Mouse (Mus musculus): ENCODE measurements around the gene Rasgrp1. TPM values are rescaled to one million over a fixed set of nuclear protein-coding genes. Genes with fewer than 3 reads are reported as not detected.

The Rasgrp1 gene
- polyA plus RNA-seq, 1 experiment from 2014 or later, result 1.2 TPM

DNA sequence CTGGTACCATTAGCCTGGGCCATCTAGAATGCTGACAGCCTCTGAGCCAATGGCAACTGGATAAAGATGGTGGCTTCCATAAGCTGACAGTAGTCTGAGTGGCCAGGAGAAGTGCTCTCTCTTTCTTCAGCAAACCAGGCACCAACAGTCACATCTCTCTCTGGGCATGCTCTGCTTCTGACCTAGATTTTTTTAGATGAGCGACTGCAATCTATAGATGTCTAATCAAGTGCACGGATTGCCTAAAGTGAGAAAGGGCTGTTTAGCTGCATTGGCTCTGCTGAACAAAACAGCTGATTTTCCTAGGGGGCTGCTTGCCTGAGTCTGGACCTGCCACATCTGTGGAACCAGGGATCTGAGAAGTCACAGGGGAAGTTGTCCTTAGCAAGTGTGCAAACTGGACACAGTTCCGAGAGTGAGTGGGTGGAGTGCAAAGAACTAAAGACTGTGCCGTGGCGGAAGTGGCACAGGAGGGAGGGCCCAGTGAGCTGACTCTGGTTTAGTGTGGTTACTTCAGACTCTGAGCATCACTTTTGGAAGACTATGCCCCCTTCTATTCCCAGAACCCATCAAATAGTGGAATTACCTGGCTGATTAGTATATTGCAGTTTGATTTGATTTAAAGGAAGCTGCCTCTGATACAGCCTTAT is 29.1 kb downstream of the Rasgrp1 start:
- no peak for ATAC-seq (ENCODE audit: low FRiP score)
- Histone ChIP-seq H3K36me3 (ENCODE audit: control insufficient read depth, insufficient read depth, low read length) (no peaks in the 10 kb centered on the region), H3K4me3 (ENCODE audit: low read depth, low read length) (no peak overlapping the region), H3K4me1 (ENCODE audit: control insufficient read depth, insufficient read depth, low read length) (no peaks in the 10 kb centered on the region), H3K4me2 (no peak overlapping the region), H3K9ac (ENCODE audit: low read length) (no peak overlapping the region), H3K27ac (ENCODE audit: low read depth, low read length) (no peak overlapping the region), H3K27me3 (ENCODE audit: control insufficient read depth, insufficient read depth, low read length) (no peaks in the 10 kb centered on the region), H3K9me3 (ENCODE audit: control insufficient read depth, low read length) (no peaks in the 10 kb centered on the region)
- 81% methylated on average over 5 of the region's 5 CpGs for WGBS
- DNase-seq (ENCODE audit: low spot score, missing footprints), result no peak

DNA sequence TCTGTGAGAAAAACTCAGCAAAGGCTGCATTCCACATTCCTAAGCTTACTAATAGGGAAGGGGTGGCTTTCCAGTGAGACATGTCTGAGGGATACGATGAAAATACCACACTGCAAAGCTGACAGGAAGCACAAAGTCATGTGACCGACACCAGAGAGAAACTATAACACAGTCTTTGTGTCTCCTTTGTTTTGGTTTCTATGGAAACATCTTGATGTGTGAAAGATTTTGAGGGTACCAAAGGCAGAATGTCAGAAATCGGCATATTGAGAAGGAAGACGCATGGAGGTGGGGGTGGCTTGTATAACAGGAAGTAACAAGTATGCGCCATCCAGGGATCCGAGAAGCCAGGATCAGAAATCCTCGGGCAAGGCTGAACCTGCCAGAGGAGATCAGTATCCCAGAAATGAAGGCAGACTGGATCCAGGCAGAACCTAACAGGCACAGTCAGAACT is 30.3 kb downstream of the Rasgrp1 start:
- ATAC-seq (ENCODE audit: low FRiP score) (peak; percentile 66), DNase-seq (ENCODE audit: low spot score, missing footprints) (peak; percentile 83)
- H3K9ac ChIP-seq (ENCODE audit: low read length), result no peak overlapping the region
- no peak overlapping the region for H3K27ac ChIP-seq (ENCODE audit: low read depth, low read length)
- H3K9me3 ChIP-seq (ENCODE audit: control insufficient read depth, low read length), result no peaks in the 10 kb centered on the region
- no peak overlapping the region for H3K4me3 ChIP-seq (ENCODE audit: low read depth, low read length)
- 0 out of 2 replicates have a peak overlapping the region, but pooled peaks have one; percentile 4 for H3K4me2 ChIP-seq
- H3K27me3 ChIP-seq (ENCODE audit: control insufficient read depth, insufficient read depth, low read length), result no peaks in the 10 kb centered on the region
- no peaks in the 10 kb centered on the region for H3K4me1 ChIP-seq (ENCODE audit: control insufficient read depth, insufficient read depth, low read length)
- 54% methylated on average over 7 of the region's 7 CpGs for WGBS
- no peaks in the 10 kb centered on the region for H3K36me3 ChIP-seq (ENCODE audit: control insufficient read depth, insufficient read depth, low read length)

DNA sequence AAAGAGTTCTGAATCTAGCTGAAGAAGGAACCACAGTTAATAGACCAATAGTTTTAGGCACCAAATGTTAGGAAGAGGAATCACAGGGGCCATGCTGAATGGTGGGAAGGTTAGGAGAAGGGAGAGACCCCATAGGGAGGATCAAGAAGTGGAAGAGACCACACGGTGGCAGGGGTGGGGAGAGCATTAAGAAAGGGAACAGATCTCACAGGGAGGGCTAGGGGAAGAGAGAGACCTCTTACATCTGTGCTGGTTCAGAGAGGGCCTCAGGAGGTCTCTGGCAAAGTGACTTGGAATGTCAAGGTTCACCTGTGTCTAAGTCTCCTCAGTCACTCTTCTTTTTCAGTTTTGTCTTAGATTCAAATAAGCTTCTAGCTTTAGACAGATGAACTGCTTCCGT is 30.8 kb downstream of the Rasgrp1 start:
- H3K9me3 ChIP-seq (ENCODE audit: control insufficient read depth, low read length), result no peaks in the 10 kb centered on the region
- ATAC-seq (ENCODE audit: low FRiP score) (no peak), DNase-seq (ENCODE audit: low spot score, missing footprints) (no peak)
- H3K4me2 ChIP-seq, result no peak overlapping the region
- WGBS, result 53% methylated on average over 2 of the region's 2 CpGs
- H3K27me3 ChIP-seq (ENCODE audit: control insufficient read depth, insufficient read depth, low read length), result no peaks in the 10 kb centered on the region
- no peak overlapping the region for H3K27ac ChIP-seq (ENCODE audit: low read depth, low read length)
- no peaks in the 10 kb centered on the region for H3K36me3 ChIP-seq (ENCODE audit: control insufficient read depth, insufficient read depth, low read length)
- H3K4me3 ChIP-seq (ENCODE audit: low read depth, low read length), result no peak overlapping the region
- H3K9ac ChIP-seq (ENCODE audit: low read length), result no peak overlapping the region
- no peaks in the 10 kb centered on the region for H3K4me1 ChIP-seq (ENCODE audit: control insufficient read depth, insufficient read depth, low read length)

DNA sequence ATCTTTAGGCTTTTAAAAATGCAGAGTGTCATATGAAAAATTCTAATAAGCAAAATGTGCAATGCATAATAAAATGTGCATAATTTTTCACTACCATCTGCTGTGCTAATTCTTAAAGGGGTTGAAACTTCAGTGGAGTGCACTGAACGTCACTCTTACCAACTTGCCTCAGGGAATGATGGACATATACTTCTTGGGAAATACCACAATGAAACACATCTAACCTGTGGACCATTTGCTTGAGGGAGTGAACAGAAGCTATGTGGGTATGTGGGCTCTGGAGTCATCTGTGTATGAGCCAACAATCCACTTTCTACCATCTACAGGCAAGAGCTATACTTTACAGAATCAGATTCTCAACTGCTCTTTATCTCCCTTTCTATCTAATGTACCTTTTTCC is 31.5 kb downstream of the Rasgrp1 start:
- H3K4me3 ChIP-seq (ENCODE audit: low read depth, low read length), result no peak overlapping the region
- 80% methylated on average over 1 of the region's 1 CpGs for WGBS
- ATAC-seq (ENCODE audit: low FRiP score), result no peak
- no peak overlapping the region for H3K9ac ChIP-seq (ENCODE audit: low read length)
- DNase-seq (ENCODE audit: low spot score, missing footprints), result no peak
- H3K4me1 ChIP-seq (ENCODE audit: control insufficient read depth, insufficient read depth, low read length), result no peaks in the 10 kb centered on the region
- H3K9me3 ChIP-seq (ENCODE audit: control insufficient read depth, low read length), result no peaks in the 10 kb centered on the region
- no peak overlapping the region for H3K4me2 ChIP-seq
- no peak overlapping the region for H3K27ac ChIP-seq (ENCODE audit: low read depth, low read length)
- no peaks in the 10 kb centered on the region for H3K27me3 ChIP-seq (ENCODE audit: control insufficient read depth, insufficient read depth, low read length)
- H3K36me3 ChIP-seq (ENCODE audit: control insufficient read depth, insufficient read depth, low read length), result no peaks in the 10 kb centered on the region

- DNase-seq (ENCODE audit: low spot score, missing footprints), result no peak
- H3K4me2 ChIP-seq, result no peak overlapping the region
- 91% methylated on average over 2 of the region's 2 CpGs for WGBS
- no peak for ATAC-seq (ENCODE audit: low FRiP score)
- no peaks in the 10 kb centered on the region for H3K9me3 ChIP-seq (ENCODE audit: control insufficient read depth, low read length)
- H3K36me3 ChIP-seq (ENCODE audit: control insufficient read depth, insufficient read depth, low read length), result no peaks in the 10 kb centered on the region
- no peaks in the 10 kb centered on the region for H3K4me1 ChIP-seq (ENCODE audit: control insufficient read depth, insufficient read depth, low read length)
- H3K27ac ChIP-seq (ENCODE audit: low read depth, low read length), result no peak overlapping the region
- no peaks in the 10 kb centered on the region for H3K27me3 ChIP-seq (ENCODE audit: control insufficient read depth, insufficient read depth, low read length)
- H3K4me3 ChIP-seq (ENCODE audit: low read depth, low read length), result no peak overlapping the region
- H3K9ac ChIP-seq (ENCODE audit: low read length), result no peak overlapping the region
Observed at GRCm38 (mm10) chr2:117309046-117309445, 33.8 kb downstream of the Rasgrp1 start.

DNA sequence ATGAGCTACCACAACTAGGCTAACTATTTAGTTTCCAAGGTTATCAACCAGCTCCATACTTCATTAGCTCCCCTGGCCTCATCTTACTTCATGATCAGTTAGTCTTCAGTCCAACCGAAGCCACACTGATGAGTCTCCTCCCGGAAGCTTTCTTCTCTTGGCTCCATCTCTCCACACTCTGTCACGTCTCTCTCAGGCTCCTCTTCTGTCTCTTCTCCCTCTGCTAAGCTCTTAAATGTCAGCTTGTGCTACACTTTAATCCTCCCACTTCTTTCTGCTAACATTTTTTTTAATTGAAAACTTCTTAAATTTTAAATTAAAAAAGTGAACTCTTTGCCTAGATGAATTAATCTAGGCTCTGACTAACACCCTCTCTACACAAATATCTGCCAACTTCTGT is 34.8 kb downstream of the Rasgrp1 start:
- Histone ChIP-seq H3K27me3 (ENCODE audit: control insufficient read depth, insufficient read depth, low read length) (no peaks in the 10 kb centered on the region), H3K4me2 (no peak overlapping the region), H3K36me3 (ENCODE audit: control insufficient read depth, insufficient read depth, low read length) (no peaks in the 10 kb centered on the region), H3K4me1 (ENCODE audit: control insufficient read depth, insufficient read depth, low read length) (no peaks in the 10 kb centered on the region), H3K9me3 (ENCODE audit: control insufficient read depth, low read length) (no peaks in the 10 kb centered on the region), H3K4me3 (ENCODE audit: low read depth, low read length) (no peak overlapping the region), H3K27ac (ENCODE audit: low read depth, low read length) (no peak overlapping the region), H3K9ac (ENCODE audit: low read length) (no peak overlapping the region)
- ATAC-seq (ENCODE audit: low FRiP score) (no peak), DNase-seq (ENCODE audit: low spot score, missing footprints) (no peak)
- WGBS, result 93% methylated on average over 3 of the region's 3 CpGs

DNA sequence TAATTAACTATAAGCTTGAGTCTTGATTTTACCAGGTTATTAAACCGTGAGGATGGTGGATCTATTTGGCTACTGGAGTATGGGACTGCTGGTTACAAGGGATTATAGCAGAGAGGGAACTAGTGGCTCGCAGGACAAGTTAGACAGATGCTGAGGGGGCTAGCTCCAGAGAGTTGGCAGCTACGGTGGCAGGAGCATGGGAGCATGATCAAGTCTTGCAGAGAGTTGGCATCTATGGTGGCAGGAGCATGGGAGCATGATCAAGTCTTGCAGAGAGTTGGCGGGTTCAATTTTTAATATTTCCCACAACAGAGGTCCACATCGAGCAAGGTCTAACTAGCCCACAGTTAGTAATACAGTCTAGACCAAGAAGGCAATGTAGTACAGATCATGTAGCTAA is 37.9 kb downstream of the Rasgrp1 start:
- WGBS, result 86% methylated on average over 5 of the region's 5 CpGs
- H3K9ac ChIP-seq (ENCODE audit: low read length), result no peak overlapping the region
- DNase-seq (ENCODE audit: low spot score, missing footprints), result no peak
- no peak overlapping the region for H3K4me2 ChIP-seq
- no peaks in the 10 kb centered on the region for H3K9me3 ChIP-seq (ENCODE audit: control insufficient read depth, low read length)
- H3K4me3 ChIP-seq (ENCODE audit: low read depth, low read length), result no peak overlapping the region
- H3K27ac ChIP-seq (ENCODE audit: low read depth, low read length), result no peak overlapping the region
- no peaks in the 10 kb centered on the region for H3K4me1 ChIP-seq (ENCODE audit: control insufficient read depth, insufficient read depth, low read length)
- no peaks in the 10 kb centered on the region for H3K27me3 ChIP-seq (ENCODE audit: control insufficient read depth, insufficient read depth, low read length)
- no peak for ATAC-seq (ENCODE audit: low FRiP score)
- H3K36me3 ChIP-seq (ENCODE audit: control insufficient read depth, insufficient read depth, low read length), result no peaks in the 10 kb centered on the region

DNA sequence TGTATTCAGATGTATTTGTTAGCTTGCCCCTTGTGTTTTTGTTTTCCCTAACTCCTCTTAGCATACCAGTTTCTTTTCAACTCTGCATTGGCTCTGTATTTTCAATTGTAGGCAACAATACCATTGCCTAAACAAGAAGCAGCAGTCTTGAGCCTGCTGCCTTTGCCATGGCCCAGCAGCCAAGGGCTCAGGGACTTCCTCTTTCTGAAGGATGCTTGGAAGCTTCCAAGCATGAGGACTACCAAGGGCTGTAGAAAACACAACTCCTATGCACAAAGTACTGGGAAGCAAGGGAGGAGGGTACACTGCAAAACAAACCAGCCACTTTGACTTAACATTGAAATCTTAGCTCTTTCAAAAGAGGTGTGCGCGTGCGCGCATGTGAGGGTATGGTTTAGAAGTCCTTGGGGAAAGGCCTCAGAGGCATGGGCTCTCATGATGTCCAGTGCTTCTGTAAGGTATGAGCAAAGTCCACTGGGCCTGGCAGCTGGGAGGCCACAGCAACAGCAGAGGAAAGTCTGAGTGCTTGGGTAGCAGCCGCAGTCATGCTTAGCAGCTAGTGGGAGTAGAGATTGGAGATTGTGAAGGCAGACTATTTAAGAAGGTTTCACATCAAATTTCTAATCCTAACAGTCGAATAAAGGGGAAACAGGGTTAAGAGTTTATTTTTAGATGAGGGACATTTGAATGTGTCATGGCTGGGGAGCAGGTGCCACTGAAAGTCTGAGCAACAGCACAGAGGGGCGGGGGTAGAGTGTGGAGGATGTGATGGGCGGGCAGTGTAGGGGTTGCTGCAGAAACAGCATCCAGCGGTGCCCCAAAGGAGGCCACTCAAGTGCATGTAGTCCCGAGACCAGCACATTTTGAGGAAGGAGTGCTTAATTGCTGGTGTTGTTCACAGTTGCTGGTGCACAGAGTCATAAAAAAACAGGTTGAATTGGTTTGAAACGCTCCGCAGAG is 39.1 kb downstream of the Rasgrp1 start:
- H3K4me3 ChIP-seq (ENCODE audit: low read depth, low read length), result no peak overlapping the region
- no peak overlapping the region for H3K4me2 ChIP-seq
- no peak overlapping the region for H3K27ac ChIP-seq (ENCODE audit: low read depth, low read length)
- 92% methylated on average over 12 of the region's 12 CpGs for WGBS
- no peak overlapping the region for H3K9ac ChIP-seq (ENCODE audit: low read length)
- no peaks in the 10 kb centered on the region for H3K9me3 ChIP-seq (ENCODE audit: control insufficient read depth, low read length)
- H3K27me3 ChIP-seq (ENCODE audit: control insufficient read depth, insufficient read depth, low read length), result no peaks in the 10 kb centered on the region
- DNase-seq (ENCODE audit: low spot score, missing footprints), result no peak
- H3K4me1 ChIP-seq (ENCODE audit: control insufficient read depth, insufficient read depth, low read length), result no peaks in the 10 kb centered on the region
- H3K36me3 ChIP-seq (ENCODE audit: control insufficient read depth, insufficient read depth, low read length), result no peaks in the 10 kb centered on the region
- no peak for ATAC-seq (ENCODE audit: low FRiP score)
